Mouse (Mus musculus) CD4-positive, CD25-positive, alpha-beta regulatory T cell, adult 4 months (primary cell): ENCODE data around the gene Cnst. TPM values are rescaled to one million over a fixed set of nuclear protein-coding genes. Genes with fewer than 3 reads are reported as not detected.
"Not testable (repeated sequence)": the region's sequence is repeated elsewhere in the genome, so short reads cannot be mapped to it uniquely, and the experiment has no call there.

Experiments
- ATAC-seq: one replicate; pipeline ENCODE4 v1.8.0; 2017
- polyA plus RNA-seq, 2 experiments: library from polyadenylated mRNA; unstranded; fragments of 100-300 nt; shearing (Covaris generic); gene quantifications; one replicate each; pipeline ENCODE4 v1.2.1; 2017

Cnst gene
- polyA plus RNA-seq, 2 experiments from 2014 or later = 15.5 to 22.3 TPM

- ATAC-seq = not testable (repeated sequence)
These were observed 102.5 kb downstream of the Cnst start for GRCm38 (mm10) chr1:179648678-179649077.

- ATAC-seq = no peak
These were observed 103.2 kb downstream of the Cnst start for GRCm38 (mm10) chr1:179649324-179649723.

GRCm38 (mm10) chr1:179650284-179650683 lies 104.1 kb downstream of the Cnst start:
- no peak for ATAC-seq

- no peak for ATAC-seq
These were observed 105.1 kb downstream of the Cnst start for GRCm38 (mm10) chr1:179651224-179651623.

GRCm38 (mm10) chr1:179663065-179663464 lies 116.9 kb downstream of the Cnst start:
- ATAC-seq = no peak

GRCm38 (mm10) chr1:179664309-179664930 lies 118.2 kb downstream of the Cnst start:
- ATAC-seq = no peak

GRCm38 (mm10) chr1:179666971-179667370 lies 120.8 kb downstream of the Cnst start:
- ATAC-seq = no peak

- ATAC-seq = peak; percentile 10
These were observed 121.3 kb downstream of the Cnst start for GRCm38 (mm10) chr1:179667450-179667849.

GRCm38 (mm10) chr1:179668013-179668805 lies 122.0 kb downstream of the Cnst start, which contains the start of gene Sccpdh:
Gene Sccpdh, plus strand, starts transcription at chr1:179668210.
- ATAC-seq = peak; percentile 78

- ATAC-seq = no peak
These were observed 122.8 kb downstream of the Cnst start for GRCm38 (mm10) chr1:179668836-179669537.

- ATAC-seq = no peak
These were observed 128.2 kb downstream of the Cnst start for GRCm38 (mm10) chr1:179674355-179674754.

- ATAC-seq = no peak
These were observed 130.9 kb downstream of the Cnst start for GRCm38 (mm10) chr1:179677031-179677430.

Other genes starting within 250 kb of the Cnst start
- gene Smyd3, start 28.3 kb upstream of the Cnst start, polyA plus RNA-seq = 10 to 100 TPM; 46.9 to 47.9 TPM
- gene Tfb2m, start 103 bp upstream of the Cnst start, polyA plus RNA-seq = 10 to 100 TPM; 29.1 to 33.3 TPM
- 10 to 100 TPM; 10.1 to 16.1 TPM for gene Sccpdh, start 121.8 kb downstream of the Cnst start, polyA plus RNA-seq
- gene Kif28, start 198.9 kb downstream of the Cnst start, polyA plus RNA-seq = not detected